Mouse (Mus musculus) kidney, embryonic 15.5 days (tissue): ENCODE results near the gene Rab37. TPM values are rescaled to one million over a fixed set of nuclear protein-coding genes. Genes with fewer than 3 reads are reported as not detected.

Experiments
- ATAC-seq: fragments of 200-750 bp; cut with Nextera tagmentation; replicated peaks from 2 replicates; pipeline ENCODE4 v1.8.0; 2017; ENCODE audit warnings: moderate TSS enrichment; ENCODE audit not compliant: low FRiP score
- H3K27ac ChIP-seq: fragments of 300-500 bp; sonication (generic); 2 replicates; pipeline ENCODE4 v1.5.1; 2015; ENCODE audit warnings: mild to moderate bottlenecking, inconsistent platforms
- H3K27me3 ChIP-seq: fragments of 300-500 bp; sonication (generic); 2 replicates; pipeline ENCODE4 v1.6.1; 2015; ENCODE audit warnings: inconsistent platforms
- H3K36me3 ChIP-seq: fragments of 300-500 bp; sonication (generic); 2 replicates; pipeline ENCODE4 v1.6.1; 2015; ENCODE audit warnings: inconsistent platforms
- H3K4me1 ChIP-seq: fragments of 300-500 bp; sonication (generic); 2 replicates; pipeline ENCODE4 v1.6.1; 2015; ENCODE audit warnings: inconsistent platforms
- H3K4me2 ChIP-seq: fragments of 300-500 bp; sonication (generic); 2 replicates; pipeline ENCODE4 v1.6.1; 2015; ENCODE audit warnings: moderate library complexity, mild to moderate bottlenecking, inconsistent platforms
- H3K4me3 ChIP-seq: fragments of 300-500 bp; sonication (generic); replicated peaks from 2 replicates; pipeline ENCODE4 v1.5.1; 2015; ENCODE audit warnings: mild to moderate bottlenecking, inconsistent platforms
- H3K9ac ChIP-seq: fragments of 300-500 bp; sonication (generic); 2 replicates; pipeline ENCODE4 v1.6.1; 2015; ENCODE audit warnings: mild to moderate bottlenecking, inconsistent platforms
- H3K9me3 ChIP-seq: fragments of 300-500 bp; sonication (generic); replicated peaks from 2 replicates; pipeline ENCODE4 v1.6.1; 2016; ENCODE audit warnings: inconsistent platforms
- WGBS: fragments of 180-500 bp; shearing (Covaris S2); methylation state at CpG from one replicate; pipeline ENCODE4 v1.1.7; 2015; ENCODE audit warnings: mixed read lengths; 5-methylcytosine and 5-hydroxymethylcytosine counted together
- polyA plus RNA-seq: library from polyadenylated mRNA; unstranded; fragments of >200 nt; fragmentation: Nextera tagmentation; extraction: Ambion mirVana; gene quantifications from 2 replicates; pipeline ENCODE4 v1.2.1, GENCODE M21; 2015

Rab37 gene
- polyA plus RNA-seq, 1 experiment from 2014 or later, result 2.1 TPM

- H3K4me1 ChIP-seq, result peaks cover 82% of the 10 kb centered on the region
- H3K4me3 ChIP-seq, result no peak overlapping the region
- 52% methylated on average over 24 of the region's 24 CpGs for WGBS
- H3K27me3 ChIP-seq, result no peaks in the 10 kb centered on the region
- peaks cover 31% of the 10 kb centered on the region for H3K36me3 ChIP-seq
- ATAC-seq, result no peak
- H3K27ac ChIP-seq, result peak overlapping the region; percentile 82
- no peaks in the 10 kb centered on the region for H3K9me3 ChIP-seq
- H3K4me2 ChIP-seq, result peak overlapping the region; percentile 48
- H3K9ac ChIP-seq, result no peak overlapping the region
These were observed 85.4 kb downstream of the Rab37 start for GRCm38 (mm10) chr11:115176399-115177190.

- 26% methylated on average over 10 of the region's 10 CpGs for WGBS
- Histone ChIP-seq H3K27ac (peak overlapping the region; percentile 82), H3K4me3 (0 out of 2 replicates have a peak overlapping the region, but pooled peaks have one; percentile 12), H3K36me3 (peaks cover 34% of the 10 kb centered on the region), H3K4me2 (peak overlapping the region; percentile 48), H3K9ac (0 out of 2 replicates have a peak overlapping the region, but pooled peaks have one; percentile 31), H3K4me1 (peaks cover 74% of the 10 kb centered on the region), H3K9me3 (no peaks in the 10 kb centered on the region), H3K27me3 (no peaks in the 10 kb centered on the region)
- peak; percentile 50 for ATAC-seq
These were observed 86.4 kb downstream of the Rab37 start for GRCm38 (mm10) chr11:115177559-115178195.

GRCm38 (mm10) chr11:115178766-115179165 is 87.5 kb downstream of the Rab37 start:
- no peak overlapping the region for H3K4me2 ChIP-seq
- peaks cover 34% of the 10 kb centered on the region for H3K36me3 ChIP-seq
- H3K27ac ChIP-seq, result peak overlapping the region; percentile 82; the same call in 1 of the 2 replicates
- no peaks in the 10 kb centered on the region for H3K27me3 ChIP-seq
- WGBS, result 67% methylated on average over 2 of the region's 2 CpGs
- H3K4me3 ChIP-seq, result no peak overlapping the region
- ATAC-seq, result no peak
- H3K9ac ChIP-seq, result no peak overlapping the region
- peaks cover 63% of the 10 kb centered on the region for H3K4me1 ChIP-seq
- no peaks in the 10 kb centered on the region for H3K9me3 ChIP-seq

GRCm38 (mm10) chr11:115179191-115179590 is 88.0 kb downstream of the Rab37 start:
- Histone ChIP-seq H3K9ac (no peak overlapping the region), H3K4me2 (no peak overlapping the region), H3K4me3 (no peak overlapping the region), H3K4me1 (peaks cover 59% of the 10 kb centered on the region), H3K27ac (no peak overlapping the region), H3K27me3 (no peaks in the 10 kb centered on the region), H3K9me3 (no peaks in the 10 kb centered on the region), H3K36me3 (peaks cover 34% of the 10 kb centered on the region)
- 78% methylated on average over 6 of the region's 6 CpGs for WGBS
- ATAC-seq, result no peak

GRCm38 (mm10) chr11:115179881-115180280 is 88.7 kb downstream of the Rab37 start:
- 83% methylated on average over 6 of the region's 6 CpGs for WGBS
- H3K36me3 ChIP-seq, result peaks cover 34% of the 10 kb centered on the region
- no peaks in the 10 kb centered on the region for H3K9me3 ChIP-seq
- H3K27me3 ChIP-seq, result no peaks in the 10 kb centered on the region
- no peak for ATAC-seq
- no peak overlapping the region for H3K9ac ChIP-seq
- H3K27ac ChIP-seq, result no peak overlapping the region
- peaks cover 52% of the 10 kb centered on the region for H3K4me1 ChIP-seq
- H3K4me3 ChIP-seq, result no peak overlapping the region
- H3K4me2 ChIP-seq, result no peak overlapping the region

GRCm38 (mm10) chr11:115181913-115182638 is 90.8 kb downstream of the Rab37 start:
- H3K9me3 ChIP-seq, result no peaks in the 10 kb centered on the region
- no peak overlapping the region for H3K4me3 ChIP-seq
- H3K9ac ChIP-seq, result no peak overlapping the region
- 21% methylated on average over 12 of the region's 12 CpGs for WGBS
- peaks cover 42% of the 10 kb centered on the region for H3K4me1 ChIP-seq
- no peaks in the 10 kb centered on the region for H3K27me3 ChIP-seq
- H3K4me2 ChIP-seq, result no peak overlapping the region
- H3K36me3 ChIP-seq, result peaks cover 34% of the 10 kb centered on the region
- no peak for ATAC-seq
- 0 out of 2 replicates have a peak overlapping the region, but pooled peaks have one; percentile 2 for H3K27ac ChIP-seq

GRCm38 (mm10) chr11:115184973-115185372 is 93.7 kb downstream of the Rab37 start:
- no peak for ATAC-seq
- Histone ChIP-seq H3K9ac (no peak overlapping the region), H3K4me1 (peaks cover 23% of the 10 kb centered on the region), H3K27ac (no peak overlapping the region), H3K4me2 (no peak overlapping the region), H3K4me3 (no peak overlapping the region), H3K9me3 (no peaks in the 10 kb centered on the region), H3K27me3 (no peaks in the 10 kb centered on the region), H3K36me3 (peaks cover 20% of the 10 kb centered on the region)
- 46% methylated on average over 4 of the region's 4 CpGs for WGBS

GRCm38 (mm10) chr11:115187224-115187639 is 96.0 kb downstream of the Rab37 start, which contains the start of gene Tmem104:
Gene Tmem104 (plus strand): TSS chr11:115187487.
- no peaks in the 10 kb centered on the region for H3K27me3 ChIP-seq
- ATAC-seq, result peak; percentile 93
- H3K4me1 ChIP-seq, result peaks cover 27% of the 10 kb centered on the region
- H3K4me3 ChIP-seq, result peak within 1 kb of the TSS; percentile 59
- WGBS, result under 1% methylated on average over 39 of the region's 39 CpGs
- no peaks in the 10 kb centered on the region for H3K9me3 ChIP-seq
- peaks cover 5% of the 10 kb centered on the region; the same call in 1 of the 2 replicates for H3K36me3 ChIP-seq
- H3K9ac ChIP-seq, result peak within 1 kb of the TSS; percentile 66
- peak within 1 kb of the TSS; percentile 94 for H3K4me2 ChIP-seq
- H3K27ac ChIP-seq, result peak within 1 kb of the TSS; percentile 87

GRCm38 (mm10) chr11:115187693-115188092 is 96.5 kb downstream of the Rab37 start, which contains the start of gene Nat9:
Gene Nat9 (minus strand): TSS chr11:115187859.
- peak within 1 kb of the TSS; percentile 94 for H3K4me2 ChIP-seq
- peaks cover 5% of the 10 kb centered on the region; the same call in 1 of the 2 replicates for H3K36me3 ChIP-seq
- 7% methylated on average over 12 of the region's 12 CpGs for WGBS
- H3K27ac ChIP-seq, result peak within 1 kb of the TSS; percentile 87
- H3K9me3 ChIP-seq, result no peaks in the 10 kb centered on the region
- peak within 1 kb of the TSS; percentile 59 for H3K4me3 ChIP-seq
- ATAC-seq, result peak; percentile 19; the same call in 1 of the 2 replicates
- peak within 1 kb of the TSS; percentile 66 for H3K9ac ChIP-seq
- H3K4me1 ChIP-seq, result peaks cover 25% of the 10 kb centered on the region
- H3K27me3 ChIP-seq, result no peaks in the 10 kb centered on the region

GRCm38 (mm10) chr11:115188539-115189231 is 97.5 kb downstream of the Rab37 start:
- Histone ChIP-seq H3K9me3 (no peaks in the 10 kb centered on the region), H3K27ac (no peak overlapping the region), H3K4me1 (peaks cover 25% of the 10 kb centered on the region), H3K4me2 (no peak overlapping the region), H3K36me3 (peaks cover 5% of the 10 kb centered on the region; the same call in 1 of the 2 replicates), H3K9ac (no peak overlapping the region), H3K27me3 (no peaks in the 10 kb centered on the region), H3K4me3 (no peak overlapping the region)
- no peak for ATAC-seq
- 89% methylated on average over 13 of the region's 13 CpGs for WGBS

- Histone ChIP-seq H3K27ac (no peak overlapping the region), H3K4me2 (no peak overlapping the region)
- 88% methylated on average over 6 of the region's 6 CpGs for WGBS
These were observed 98.1 kb downstream of the Rab37 start for GRCm38 (mm10) chr11:115189304-115189703.

More at GRCm38 (mm10) chr11:115189304-115189703, 98.1 kb downstream of the Rab37 start:
- H3K9ac ChIP-seq, result no peak overlapping the region
- no peak overlapping the region for H3K4me3 ChIP-seq
- H3K9me3 ChIP-seq, result no peaks in the 10 kb centered on the region
- peaks cover 25% of the 10 kb centered on the region for H3K4me1 ChIP-seq
- peaks cover 5% of the 10 kb centered on the region; the same call in 1 of the 2 replicates for H3K36me3 ChIP-seq
- H3K27me3 ChIP-seq, result no peaks in the 10 kb centered on the region
- ATAC-seq, result no peak
